Mouse (Mus musculus) olfactory bulb, adult 2 months (tissue): ENCODE measurements around the gene 2410015M20Rik.

Source experiments
- CTCF ChIP-seq: fragments of 200-500 bp; IDR thresholded peaks from 2 replicates; pipeline ENCODE4 v1.5.1; 2012; ENCODE audit warnings: low read depth, mild to moderate bottlenecking, low read length, moderate library complexity; ENCODE audit not compliant: insufficient read depth
- POLR2A ChIP-seq: fragments of 200-500 bp; IDR thresholded peaks from 2 replicates; pipeline ENCODE4 v1.6.1; 2012; ENCODE audit warnings: mild to moderate bottlenecking, low read depth, low read length, moderate library complexity; ENCODE audit not compliant: insufficient read depth

- TF ChIP-seq POLR2A (no peak), CTCF (no peak)
These were observed 7.2 kb upstream of the 2410015M20Rik start for GRCm38 (mm10) chr17:56616725-56617124.
